Mouse (Mus musculus): ENCODE results near the gene Prima1. TPM values are rescaled to one million over a fixed set of nuclear protein-coding genes. Genes with fewer than 3 reads are reported as not detected.

Gene Prima1
- total and polyA plus RNA-seq, 3 experiments: not detected

GRCm38 (mm10) chr12:103283411-103283810, 41.5 kb upstream of the Prima1 start:
- Histone ChIP-seq H3K9me3 (replicated peaks; ENCODE audit: insufficient read depth, low read length) (no peaks in the 10 kb centered on the region), H3K79me2 (ENCODE audit: control insufficient read depth, insufficient read depth, low read length, poor library complexity) (no peaks in the 10 kb centered on the region), H3K9ac (ENCODE audit: control insufficient read depth, low read depth, low read length, poor library complexity, severe bottlenecking) (no peak overlapping the region), H3K27me3 (ENCODE audit: control insufficient read depth in 1 of 2, insufficient read depth in 2 of 2, low read length in 2 of 2) (no peaks in the 10 kb centered on the region), H3K4me1 (ENCODE audit: control insufficient read depth in 1 of 2, insufficient read depth in 2 of 2, low read length in 2 of 2) (no peaks in the 10 kb centered on the region), H3K27ac (ENCODE audit: control insufficient read depth, low read depth, low read length) (no peak overlapping the region), H3K4me3 (ENCODE audit: control insufficient read depth in 1 of 2, insufficient read depth in 1 of 2, low read depth in 2 of 2, low read length in 2 of 2) (no peak overlapping the region), H3K36me3 (ENCODE audit: control insufficient read depth in 1 of 2, insufficient read depth in 2 of 2, low read length in 2 of 2) (no peaks in the 10 kb centered on the region)
- TF ChIP-seq POLR2AphosphoS5 (IDR thresholded peaks at IDR 0.05; ENCODE audit: borderline replicate concordance, low read depth, low read length): no peak
- no peak for TF ChIP-seq EP300 (IDR thresholded peaks at IDR 0.05; ENCODE audit: low read depth in 1 of 2, low read length in 2 of 2)
- TF ChIP-seq POLR2A (IDR thresholded peaks at IDR 0.05; ENCODE audit: control insufficient read depth in 1 of 2, insufficient read depth in 1 of 2, low read depth in 1 of 2, low read length in 2 of 2, poor library complexity in 1 of 2): no peak
- TF ChIP-seq NRF1 (IDR thresholded peaks at IDR 0.05; ENCODE audit: insufficient read depth, low read depth, low read length, poor library complexity, severe bottlenecking): no peak
- TF ChIP-seq ELF1 (IDR thresholded peaks at IDR 0.05; ENCODE audit: low read depth, low read length): no peak
- no peak for DNase-seq (ENCODE audit: low read depth, low spot score)

- H3K36me3 ChIP-seq (ENCODE audit: control insufficient read depth in 1 of 2, insufficient read depth in 2 of 2, low read length in 2 of 2): no peaks in the 10 kb centered on the region
- no peaks in the 10 kb centered on the region for H3K4me1 ChIP-seq (ENCODE audit: control insufficient read depth in 1 of 2, insufficient read depth in 2 of 2, low read length in 2 of 2)
- no peaks in the 10 kb centered on the region for H3K9me3 ChIP-seq (replicated peaks; ENCODE audit: insufficient read depth, low read length)
- no peak for TF ChIP-seq E2F4 (IDR thresholded peaks at IDR 0.05; ENCODE audit: borderline replicate concordance, low read depth, low read length)
- no peak overlapping the region for H3K4me3 ChIP-seq (ENCODE audit: control insufficient read depth in 1 of 2, insufficient read depth in 1 of 2, low read depth in 2 of 2, low read length in 2 of 2)
- no peaks in the 10 kb centered on the region for H3K79me2 ChIP-seq (ENCODE audit: control insufficient read depth, insufficient read depth, low read length, poor library complexity)
- H3K27ac ChIP-seq (ENCODE audit: control insufficient read depth, low read depth, low read length): no peak overlapping the region
- no peak overlapping the region for H3K9ac ChIP-seq (ENCODE audit: control insufficient read depth, low read depth, low read length, poor library complexity, severe bottlenecking)
- H3K27me3 ChIP-seq (ENCODE audit: control insufficient read depth in 1 of 2, insufficient read depth in 2 of 2, low read length in 2 of 2): no peaks in the 10 kb centered on the region
- DNase-seq (ENCODE audit: low read depth, low spot score): no peak
Observed at GRCm38 (mm10) chr12:103282936-103283335, 41.0 kb upstream of the Prima1 start.

- H3K9me3 ChIP-seq (replicated peaks; ENCODE audit: insufficient read depth, low read length): no peaks in the 10 kb centered on the region
- H3K27ac ChIP-seq (ENCODE audit: control insufficient read depth, low read depth, low read length): no peak overlapping the region
- no peak for DNase-seq (ENCODE audit: low read depth, low spot score)
- H3K27me3 ChIP-seq (ENCODE audit: control insufficient read depth in 1 of 2, insufficient read depth in 2 of 2, low read length in 2 of 2): no peaks in the 10 kb centered on the region
- H3K36me3 ChIP-seq (ENCODE audit: control insufficient read depth in 1 of 2, insufficient read depth in 2 of 2, low read length in 2 of 2): no peaks in the 10 kb centered on the region
- no peak overlapping the region for H3K9ac ChIP-seq (ENCODE audit: control insufficient read depth, low read depth, low read length, poor library complexity, severe bottlenecking)
- no peaks in the 10 kb centered on the region for H3K79me2 ChIP-seq (ENCODE audit: control insufficient read depth, insufficient read depth, low read length, poor library complexity)
- TF ChIP-seq ZMIZ1 (IDR thresholded peaks at IDR 0.05; ENCODE audit: low read depth, low read length) (no peak), KAT2A (conservative IDR thresholded peaks at IDR 0.05; ENCODE audit: low read depth, low read length) (no peak), RAD21 (IDR thresholded peaks at IDR 0.05; ENCODE audit: low read depth, low read length) (no peak), TBP (IDR thresholded peaks at IDR 0.05; ENCODE audit: low read depth, low read length) (no peak), E2F4 (IDR thresholded peaks at IDR 0.05; ENCODE audit: borderline replicate concordance, low read depth, low read length) (no peak), ZKSCAN1 (IDR thresholded peaks at IDR 0.05; ENCODE audit: low read depth, low read length) (no peak), CTCF (IDR thresholded peaks at IDR 0.05 in 2 of 3, conservative IDR thresholded peaks at IDR 0.05 in 1 of 3; ENCODE audit: control insufficient read depth in 1 of 3, insufficient read depth in 1 of 3, low read depth in 2 of 3, low read length in 3 of 3, poor library complexity in 1 of 3, severe bottlenecking in 1 of 3) (no peak), MEF2A (IDR thresholded peaks at IDR 0.05; ENCODE audit: extremely low read depth, insufficient replicate concordance, low read depth, low read length, poor library complexity, severe bottlenecking) (no peak), USF1 (IDR thresholded peaks at IDR 0.05; ENCODE audit: low read depth, low read length) (no peak), RCOR1 (IDR thresholded peaks at IDR 0.05; ENCODE audit: low read depth, low read length) (no peak), MYB (IDR thresholded peaks at IDR 0.05; ENCODE audit: low read depth, low read length) (no peak), MXI1 (IDR thresholded peaks at IDR 0.05; ENCODE audit: low read depth, low read length) (no peak), POLR2AphosphoS2 (IDR thresholded peaks at IDR 0.05; ENCODE audit: low read length) (no peak), ZNF384 (IDR thresholded peaks at IDR 0.05; ENCODE audit: low read depth, low read length) (no peak), UBTF (IDR thresholded peaks at IDR 0.05; ENCODE audit: borderline replicate concordance, insufficient read depth, low read depth, low read length) (no peak), MAFK (IDR thresholded peaks at IDR 0.05; ENCODE audit: borderline replicate concordance, low read depth, low read length) (no peak), TAL1 (IDR thresholded peaks at IDR 0.05; ENCODE audit: low read length) (no peak)
- no peaks in the 10 kb centered on the region for H3K4me1 ChIP-seq (ENCODE audit: control insufficient read depth in 1 of 2, insufficient read depth in 2 of 2, low read length in 2 of 2)
- H3K4me3 ChIP-seq (ENCODE audit: control insufficient read depth in 1 of 2, insufficient read depth in 1 of 2, low read depth in 2 of 2, low read length in 2 of 2): no peak overlapping the region
Observed at GRCm38 (mm10) chr12:103281912-103282311, 40.0 kb upstream of the Prima1 start.
